Mouse (Mus musculus): ENCODE measurements at regions not wholly inside any gene's neighbourhood (a gene's known extent, or its start where the extent isn't known, plus 50 kb on each side); places are given as distances from the start of the nearest gene placed in this dataset.

DNA sequence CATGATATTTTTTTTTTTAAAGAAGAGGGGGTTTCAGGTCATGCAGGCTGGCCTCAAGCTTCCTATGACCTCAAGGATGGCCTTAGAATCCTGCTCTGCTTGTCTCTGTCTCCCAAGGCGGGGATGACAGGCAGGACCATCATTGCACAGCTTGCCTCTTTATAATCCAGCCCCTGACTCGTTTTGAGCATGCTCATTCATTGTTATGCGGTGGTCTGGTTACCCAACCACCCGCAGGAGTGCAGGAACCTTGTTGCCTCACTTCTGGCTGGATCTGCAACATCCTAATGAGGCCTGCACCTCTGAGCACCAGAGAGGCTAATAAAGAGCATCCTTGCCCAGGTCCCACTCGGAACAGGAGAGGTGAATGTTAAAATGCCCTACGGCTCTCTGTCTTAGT, 63.4 kb downstream of the Irf2bpl start:
- TF ChIP-seq POLR2A (IDR thresholded peaks at IDR 0.05; ENCODE audit: borderline replicate concordance, extremely low read depth, low read depth, low read length) (no peak), CTCF (IDR thresholded peaks at IDR 0.05; ENCODE audit: insufficient read depth, low read length) (no peak)
- peaks cover 39% of the 10 kb centered on the region for H3K4me1 ChIP-seq (ENCODE audit: control insufficient read depth, insufficient read depth, low read length)
- 85% methylated on average over 6 of the region's 6 CpGs for WGBS
- no peak for DNase-seq
- no peak overlapping the region for H3K4me3 ChIP-seq (replicated peaks; ENCODE audit: extremely low read depth, low read depth, low read length)

- H3K4me3 ChIP-seq (replicated peaks; ENCODE audit: extremely low read depth, low read depth, low read length) = no peak overlapping the region
- peaks cover 30% of the 10 kb centered on the region for H3K4me1 ChIP-seq (ENCODE audit: control insufficient read depth, insufficient read depth, low read length)
- 93% methylated on average over 6 of the region's 6 CpGs for WGBS
- no peak for DNase-seq
- TF ChIP-seq POLR2A (IDR thresholded peaks at IDR 0.05; ENCODE audit: borderline replicate concordance, extremely low read depth, low read depth, low read length) (no peak), CTCF (IDR thresholded peaks at IDR 0.05; ENCODE audit: insufficient read depth, low read length) (no peak)
Measured at GRCm38 (mm10) chr12:86819568-86819967, 65.0 kb downstream of the Irf2bpl start.

GRCm38 (mm10) chr12:86819163-86819562, 65.4 kb downstream of the Irf2bpl start:
- 34% methylated on average over 5 of the region's 5 CpGs for WGBS
- TF ChIP-seq POLR2A (IDR thresholded peaks at IDR 0.05; ENCODE audit: borderline replicate concordance, extremely low read depth, low read depth, low read length) = no peak
- TF ChIP-seq CTCF (IDR thresholded peaks at IDR 0.05; ENCODE audit: insufficient read depth, low read length) = no peak
- peaks cover 27% of the 10 kb centered on the region for H3K4me1 ChIP-seq (ENCODE audit: control insufficient read depth, insufficient read depth, low read length)
- no peak for DNase-seq
- no peak overlapping the region for H3K4me3 ChIP-seq (replicated peaks; ENCODE audit: extremely low read depth, low read depth, low read length)

- WGBS = 47% methylated on average over 2 of the region's 2 CpGs
- peaks cover 21% of the 10 kb centered on the region for H3K4me1 ChIP-seq (ENCODE audit: control insufficient read depth, insufficient read depth, low read length)
- no peak overlapping the region for H3K4me3 ChIP-seq (replicated peaks; ENCODE audit: extremely low read depth, low read depth, low read length)
- TF ChIP-seq POLR2A (IDR thresholded peaks at IDR 0.05; ENCODE audit: borderline replicate concordance, extremely low read depth, low read depth, low read length) = no peak
- no peak for TF ChIP-seq CTCF (IDR thresholded peaks at IDR 0.05; ENCODE audit: insufficient read depth, low read length)
- no peak for DNase-seq
Measured at GRCm38 (mm10) chr12:86818201-86818600, 66.4 kb downstream of the Irf2bpl start.

- 19% methylated on average over 11 of the region's 11 CpGs for WGBS
- DNase-seq = peak; percentile 49
Measured at GRCm38 (mm10) chr12:86816702-86817610, 67.6 kb downstream of the Irf2bpl start.

DNA sequence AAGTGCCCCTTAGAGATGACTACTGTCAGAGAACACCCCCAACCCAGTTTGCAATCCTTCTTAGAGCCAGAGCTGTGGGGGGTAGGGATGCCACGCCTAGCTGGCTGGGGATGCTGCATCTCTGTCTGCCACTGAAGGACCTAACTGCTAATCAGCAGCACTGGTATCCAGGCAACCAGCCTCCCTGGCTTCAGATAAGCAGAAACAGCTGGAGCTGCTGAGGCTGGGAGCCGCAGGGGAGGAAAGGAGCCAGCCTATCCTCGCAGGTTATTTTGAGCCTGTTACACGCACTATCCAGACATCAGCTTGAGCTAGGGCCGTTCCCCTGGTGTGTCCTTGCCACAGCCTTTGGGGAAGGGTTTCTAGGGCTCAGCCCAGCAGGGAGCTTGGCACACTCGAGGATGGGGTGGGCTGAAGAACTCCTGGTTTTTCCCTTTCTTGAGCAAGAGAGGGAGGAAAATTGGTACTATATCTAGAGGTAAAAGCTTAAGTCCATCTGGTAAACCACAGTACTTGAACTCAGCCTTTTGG, 68.4 kb downstream of the Irf2bpl start:
- DNase-seq = no peak
- Histone ChIP-seq H3K4me3 (replicated peaks; ENCODE audit: extremely low read depth, low read depth, low read length) (no peak overlapping the region), H3K4me1 (ENCODE audit: control insufficient read depth, insufficient read depth, low read length) (peaks cover 21% of the 10 kb centered on the region)
- TF ChIP-seq POLR2A (IDR thresholded peaks at IDR 0.05; ENCODE audit: borderline replicate concordance, extremely low read depth, low read depth, low read length) (no peak), CTCF (IDR thresholded peaks at IDR 0.05; ENCODE audit: insufficient read depth, low read length) (no peak)
- 35% methylated on average over 6 of the region's 6 CpGs for WGBS

More at GRCm38 (mm10) chr12:86816702-86817610, 67.6 kb downstream of the Irf2bpl start:
- no peak overlapping the region for H3K4me3 ChIP-seq (replicated peaks; ENCODE audit: extremely low read depth, low read depth, low read length)
- peaks cover 21% of the 10 kb centered on the region for H3K4me1 ChIP-seq (ENCODE audit: control insufficient read depth, insufficient read depth, low read length)
- no peak for TF ChIP-seq POLR2A (IDR thresholded peaks at IDR 0.05; ENCODE audit: borderline replicate concordance, extremely low read depth, low read depth, low read length)
- no peak for TF ChIP-seq CTCF (IDR thresholded peaks at IDR 0.05; ENCODE audit: insufficient read depth, low read length)

DNA sequence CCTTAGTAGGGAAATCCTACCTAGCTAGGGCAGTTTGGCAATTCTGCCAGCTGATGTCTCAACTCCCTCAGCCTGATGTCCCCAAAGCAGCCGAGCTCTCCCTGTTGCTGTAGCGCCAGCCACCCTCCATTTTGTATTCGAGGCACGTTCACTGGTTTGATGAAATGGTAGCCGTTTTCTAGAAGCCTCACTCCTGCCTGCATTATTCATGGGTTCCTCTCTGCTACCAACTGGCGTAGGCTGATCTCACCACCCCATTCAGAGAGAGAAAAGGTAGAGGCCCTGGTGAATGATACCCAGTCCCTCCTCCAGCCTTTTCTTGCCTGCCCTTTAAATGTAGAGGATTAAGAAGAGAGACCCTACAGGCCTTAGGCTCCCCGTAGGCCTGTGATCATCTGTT, 69.9 kb downstream of the Irf2bpl start:
- WGBS = 95% methylated on average over 7 of the region's 7 CpGs
- no peak for DNase-seq
- peaks cover 31% of the 10 kb centered on the region for H3K4me1 ChIP-seq (ENCODE audit: control insufficient read depth, insufficient read depth, low read length)
- no peak for TF ChIP-seq CTCF (IDR thresholded peaks at IDR 0.05; ENCODE audit: insufficient read depth, low read length)
- TF ChIP-seq POLR2A (IDR thresholded peaks at IDR 0.05; ENCODE audit: borderline replicate concordance, extremely low read depth, low read depth, low read length) = no peak
- no peak overlapping the region for H3K4me3 ChIP-seq (replicated peaks; ENCODE audit: extremely low read depth, low read depth, low read length)
